Comparison of ENCODE assay signal across 9 mouse cellular contexts in the genomic region with DNA sequence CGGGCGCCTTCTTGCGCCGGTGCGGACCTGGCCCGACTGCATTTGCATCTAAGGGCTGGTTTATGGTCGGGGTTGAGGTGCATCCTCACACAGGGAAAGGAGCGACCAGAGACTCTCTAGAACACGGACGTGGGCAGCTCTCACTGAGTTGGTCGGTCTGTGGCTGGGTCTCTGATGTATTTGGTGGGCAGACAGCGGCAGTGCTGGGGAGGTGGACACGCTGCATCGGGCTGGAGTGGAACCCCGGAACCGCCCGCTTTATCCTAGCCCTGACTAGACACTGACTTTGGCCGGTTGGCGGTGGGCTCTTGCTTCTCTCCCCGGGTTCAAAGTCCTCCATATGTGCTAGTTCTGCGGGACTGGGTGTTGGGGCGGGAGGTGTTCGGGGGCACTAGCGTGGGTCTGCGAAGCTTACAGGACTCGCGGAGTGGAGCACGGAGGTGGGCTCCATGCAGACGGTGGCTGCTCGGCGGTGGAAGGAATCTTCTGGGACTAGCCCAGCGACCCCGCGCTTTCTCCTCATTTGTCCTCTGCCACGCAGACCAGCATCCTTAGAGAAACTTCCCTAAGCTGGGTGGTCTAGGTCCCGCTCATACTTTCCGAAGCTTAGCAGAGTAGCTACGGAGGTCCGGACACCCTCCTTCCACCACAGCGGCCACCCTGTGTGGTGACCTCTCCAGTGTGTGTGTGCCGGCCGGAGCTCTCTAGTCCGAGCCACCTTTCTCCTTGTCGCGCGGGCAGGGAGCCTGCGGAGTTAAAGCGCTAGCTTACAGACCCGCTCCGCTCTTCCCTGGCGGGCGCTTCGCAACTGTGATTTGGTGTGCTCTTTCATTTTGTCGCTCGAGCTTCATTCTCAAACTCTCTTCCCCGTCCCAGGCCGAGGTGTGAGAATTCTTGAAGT. TPM values are rescaled to one million over a fixed set of nuclear protein-coding genes. Genes with fewer than 3 reads are reported as not detected.
DNase-seq lines count a peak whose midpoint lies in the region; ATAC-seq and TF ChIP-seq lines count a peak whose summit lies in the region.
"Had no signal": no experiment of that assay in that cellular context is flagged by ENCODE, and none has a peak within 500 bp of the region (broad histone marks: within the 10 kb centered on the region; RNA-seq: fewer than 3 reads in every experiment).

No protein-coding gene starts in this region.

- H3K4me1 ChIP-seq in E14TG2a.4 (replicated peaks; ENCODE audit: low read depth, low read length): peaks cover 19% of the 10 kb centered on the region; the same call in 1 of the 2 replicates
- H3K4me1 ChIP-seq in heart, postnatal 0 days (ENCODE audit: control insufficient read depth, insufficient read depth): no peaks in the 10 kb centered on the region
- H3K4me1 ChIP-seq in megakaryocyte, embryonic 14.5 days: peaks cover 23% of the 10 kb centered on the region

- no peaks in the 10 kb centered on the region for H3K36me3 ChIP-seq in E14TG2a.4 (ENCODE audit: insufficient read depth, low read length)
- no peaks in the 10 kb centered on the region for H3K36me3 ChIP-seq in heart, postnatal 0 days (replicated peaks; ENCODE audit: control insufficient read depth, insufficient read depth, low read length)
- H3K36me3 ChIP-seq in megakaryocyte, embryonic 14.5 days (replicated peaks; ENCODE audit: low read length): no peaks in the 10 kb centered on the region

- H3K9ac ChIP-seq in heart, postnatal 0 days (replicated peaks; ENCODE audit: low read depth, low read length): peak overlapping the region; percentile 49

- peak overlapping the region; percentile 96 for H3K4me2 ChIP-seq in heart, postnatal 0 days (ENCODE audit: low read depth, low read length)

- peak overlapping the region; percentile 81 for H3K4me3 ChIP-seq in E14TG2a.4 (replicated peaks; ENCODE audit: low read length)
- peak overlapping the region; percentile 61 for H3K4me3 ChIP-seq in heart, postnatal 0 days (ENCODE audit: low read depth, low read length)
- H3K4me3 ChIP-seq in megakaryocyte, embryonic 14.5 days (replicated peaks): peak overlapping the region; percentile 93

- WGBS in heart, postnatal 0 days: 1% methylated on average over 57 of the region's 57 CpGs

- no peaks in the 10 kb centered on the region for H3K9me3 ChIP-seq in E14TG2a.4 (ENCODE audit: low read length)
- no peaks in the 10 kb centered on the region for H3K9me3 ChIP-seq in heart, postnatal 0 days (replicated peaks; ENCODE audit: control insufficient read depth, low read length)
- H3K9me3 ChIP-seq in megakaryocyte, embryonic 14.5 days: no peaks in the 10 kb centered on the region

- H3K27ac ChIP-seq in heart, postnatal 0 days (ENCODE audit: low read depth): no peak overlapping the region

- 0 out of 2 replicates have a peak, but pooled peaks have one; percentile 37 for ATAC-seq in heart, postnatal 0 days (ENCODE audit: insufficient read depth, low read depth)
- no peak for ATAC-seq in erythroblast, adult 5-6 weeks (replicated peaks; ENCODE audit: low FRiP score, poor library complexity, severe bottlenecking)

- peaks cover 58% of the 10 kb centered on the region for H3K27me3 ChIP-seq in E14TG2a.4 (ENCODE audit: insufficient read depth, low read length)
- 0 out of 2 replicates have a peak, but pooled peaks cover 7% of the 10 kb centered on the region for H3K27me3 ChIP-seq in heart, postnatal 0 days (ENCODE audit: control insufficient read depth, insufficient read depth, low read length)
- peaks cover 40% of the 10 kb centered on the region for H3K27me3 ChIP-seq in megakaryocyte, embryonic 14.5 days (replicated peaks)

- no peak for TF ChIP-seq EP300 in heart, postnatal 0 days (IDR thresholded peaks at IDR 0.05; ENCODE audit: low read depth)

- no peak for TF ChIP-seq CTCF in E14TG2a.4 (conservative IDR thresholded peaks at IDR 0.05; ENCODE audit: low read length)
- no peak for TF ChIP-seq CTCF in heart, postnatal 0 days (IDR thresholded peaks at IDR 0.05; ENCODE audit: low read depth)

- peak; percentile 2 for DNase-seq in 3134 (ENCODE audit: extremely low read depth, insufficient read length, low spot score)
- DNase-seq in embryo, embryonic 11 days: peak; percentile 72
- DNase-seq in heart, postnatal 0 days (ENCODE audit: low spot score): peak; percentile 62
- peak; percentile 17 for DNase-seq in left cerebral cortex, postnatal 4 days
- DNase-seq in right cerebral cortex, adult 2 months (ENCODE audit: low spot score in 2 of 2): peak; percentile 12 to 28

- intact Hi-C loops in left cerebral cortex, postnatal 4 days (cut with DNase I): no loop called here

RNA-seq across cellular contexts. Expression of gene Ndnf, which starts 1.0 kb away (rescaled TPM):
- 4.2 and 33.5 TPM in 2 replicates for total RNA-seq in heart, postnatal 0 days (2014; rRNA removed; ENCODE audit: low replicate concordance)
- polyA plus RNA-seq in heart, postnatal 0 days (2015; fragmentation: Nextera tagmentation; extraction: Ambion mirVana): 1.4 and 2.3 TPM in 2 replicates
- total RNA-seq in left cerebral cortex, postnatal 4 days (2021): 10 to 100 TPM; 17.9 to 24.6 TPM
- polyA plus RNA-seq in megakaryocyte, embryonic 14.5 days (2012; ENCODE audit: insufficient read depth, low replicate concordance): 0.16 and 0.22 TPM in 2 replicates
- total RNA-seq in erythroblast, adult 5-6 weeks (2015; ENCODE audit: low replicate concordance): not detected in 2 replicates
- total RNA-seq in erythroblast, adult 5-6 weeks (2017; ENCODE audit: low replicate concordance): under 0.01 TPM in 1 of 2 replicates, not detected in the other
- polyA plus RNA-seq: erythroblast, embryonic 14.5 days had no signal

Comparison
In these comparisons a context has a peak if more than half of its experiments do, and no peak if none do; other contexts are left out.
1. DNase-seq: peak in every context shown above with its lines; median percentile 72 in embryo, embryonic 11 days; 62 in heart, postnatal 0 days; 20 in right cerebral cortex, adult 2 months; 17 in left cerebral cortex, postnatal 4 days; 2 in 3134.